Mouse (Mus musculus) liver, embryonic 11.5 days (tissue): ENCODE data around the gene Tpk1. TPM values are rescaled to one million over a fixed set of nuclear protein-coding genes. Genes with fewer than 3 reads are reported as not detected.
A peak's percentile ranks its signal among the peaks of the same experiment; 100 is the strongest.

Experiments used
- ATAC-seq: fragments of 200-750 bp; cut with Nextera tagmentation; replicated peaks from 2 replicates; pipeline ENCODE4 v1.8.0; 2017; ENCODE audit warnings: moderate number of reproducible peaks, mild to moderate bottlenecking, moderate TSS enrichment, moderate library complexity; ENCODE audit not compliant: low FRiP score
- DNase-seq: peaks from one replicate; pipeline ENCODE4 v3.0.0-alpha.2; 2017; ENCODE audit warnings: low spot score
- H3K27ac ChIP-seq: fragments of 300-500 bp; sonication (generic); 2 replicates; pipeline ENCODE4 v1.5.1; 2014; ENCODE audit warnings: mild to moderate bottlenecking, low read depth, low read length, control low read depth
- H3K27me3 ChIP-seq: fragments of 300-500 bp; sonication (generic); replicated peaks from 2 replicates; pipeline ENCODE4 v1.6.1; 2014; ENCODE audit warnings: low read length, mixed read lengths; ENCODE audit not compliant: control insufficient read depth, insufficient read depth
- H3K36me3 ChIP-seq: fragments of 300-500 bp; sonication (generic); 2 replicates; pipeline ENCODE4 v1.6.1; 2014; ENCODE audit warnings: mild to moderate bottlenecking, low read length, moderate library complexity, mixed read lengths; ENCODE audit not compliant: control insufficient read depth, insufficient read depth
- H3K4me1 ChIP-seq: fragments of 300-500 bp; sonication (generic); replicated peaks from 2 replicates; pipeline ENCODE4 v1.6.1; 2014; ENCODE audit warnings: low read length, mixed read lengths; ENCODE audit not compliant: control insufficient read depth, insufficient read depth
- H3K4me2 ChIP-seq: fragments of 300-500 bp; sonication (generic); 2 replicates; pipeline ENCODE4 v1.6.1; 2014; ENCODE audit warnings: mild to moderate bottlenecking, control low read depth, moderate library complexity
- H3K4me3 ChIP-seq: fragments of 300-500 bp; sonication (generic); 2 replicates; pipeline ENCODE4 v1.5.1; 2014; ENCODE audit warnings: low read depth, low read length, control low read depth
- H3K9ac ChIP-seq: fragments of 300-500 bp; sonication (generic); 2 replicates; pipeline ENCODE4 v1.6.1; 2014; ENCODE audit warnings: low read depth, low read length, control low read depth
- H3K9me3 ChIP-seq: fragments of 300-500 bp; sonication (generic); 2 replicates; pipeline ENCODE4 v1.6.1; 2016; ENCODE audit warnings: low read length, inconsistent platforms, mixed read lengths; ENCODE audit not compliant: control insufficient read depth
- WGBS: fragments of 180-500 bp; shearing (Covaris S2); extraction: QIAGEN DNeasy Blood & Tissue Kit; methylation state at CpG from one replicate; pipeline ENCODE4 v1.1.7; 2014; 5-methylcytosine and 5-hydroxymethylcytosine counted together
- polyA plus RNA-seq: library from polyadenylated mRNA; unstranded; fragments of >200 nt; fragmentation: Nextera tagmentation; extraction: Ambion mirVana; gene quantifications from 2 replicates; pipeline ENCODE4 v1.2.1, GENCODE M21; 2014

Tpk1 gene
- polyA plus RNA-seq, 1 experiment from 2014 or later, result 11.9 TPM

DNA sequence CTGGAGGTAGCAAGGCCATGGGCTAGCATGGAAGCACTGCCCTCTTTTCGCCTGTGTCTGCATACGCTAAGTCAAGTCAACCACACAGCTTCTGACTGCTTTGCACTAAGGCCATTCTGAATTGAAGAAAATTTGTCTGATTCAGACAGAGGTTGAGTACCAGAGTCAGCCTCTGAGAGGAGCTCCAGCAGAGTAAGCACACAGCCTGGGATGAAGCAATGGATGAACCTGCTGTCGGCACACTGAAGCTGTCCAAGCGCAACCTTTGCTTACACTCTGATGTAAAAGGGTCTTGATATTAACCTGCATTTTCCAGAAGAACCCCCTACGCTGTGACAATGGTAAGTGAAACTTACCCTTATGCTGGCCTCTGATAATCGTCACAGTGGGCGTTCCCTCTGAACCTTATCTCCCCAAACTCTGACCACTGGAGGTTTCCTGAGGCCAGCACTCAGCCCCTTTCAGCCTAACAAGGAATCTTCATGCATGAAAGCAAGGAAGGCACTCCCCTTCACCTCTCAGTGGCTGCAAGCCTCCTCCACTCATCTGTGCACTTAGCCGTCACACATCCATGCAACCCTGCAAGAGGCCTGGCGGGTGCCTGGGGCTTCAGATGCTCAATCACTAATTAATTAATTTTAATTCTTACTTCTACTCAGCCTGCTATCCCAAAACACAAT, 311.4 kb downstream of the Tpk1 start:
- H3K9ac ChIP-seq, result no peak overlapping the region
- peaks cover 5% of the 10 kb centered on the region; the same call in 1 of the 2 replicates for H3K4me1 ChIP-seq
- peak; percentile 88 for ATAC-seq
- no peak overlapping the region for H3K4me3 ChIP-seq
- H3K27me3 ChIP-seq, result no peaks in the 10 kb centered on the region
- H3K4me2 ChIP-seq, result peak overlapping the region; percentile 47
- H3K27ac ChIP-seq, result no peak overlapping the region
- peak; percentile 35 for DNase-seq
- H3K36me3 ChIP-seq, result no peaks in the 10 kb centered on the region
- H3K9me3 ChIP-seq, result no peaks in the 10 kb centered on the region
- WGBS, result 36% methylated on average over 9 of the region's 9 CpGs

DNA sequence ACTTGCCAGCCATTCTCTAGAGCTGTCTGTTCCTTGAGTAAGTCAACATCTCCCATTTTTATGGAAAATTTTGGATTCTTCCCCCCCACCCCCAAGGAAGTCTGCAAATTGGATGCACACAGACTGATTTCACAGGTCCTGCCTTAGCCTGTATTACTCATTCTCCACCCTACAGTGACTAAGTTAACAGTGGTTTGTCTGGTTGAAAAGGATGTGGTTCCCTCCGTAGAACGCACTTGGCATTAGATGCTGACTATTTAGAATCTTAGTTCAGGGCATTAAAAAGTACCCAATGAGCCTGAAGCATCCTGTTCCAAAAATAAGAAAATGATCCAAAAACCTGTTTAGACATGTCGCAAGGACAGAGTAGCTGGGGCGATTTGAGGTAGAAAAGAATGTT, 312.6 kb downstream of the Tpk1 start:
- H3K9ac ChIP-seq, result no peak overlapping the region
- H3K36me3 ChIP-seq, result no peaks in the 10 kb centered on the region
- DNase-seq (no peak), ATAC-seq (no peak)
- no peaks in the 10 kb centered on the region for H3K9me3 ChIP-seq
- no peak overlapping the region for H3K4me2 ChIP-seq
- 86% methylated on average over 4 of the region's 4 CpGs for WGBS
- H3K4me3 ChIP-seq, result no peak overlapping the region
- H3K27ac ChIP-seq, result no peak overlapping the region
- H3K27me3 ChIP-seq, result no peaks in the 10 kb centered on the region
- H3K4me1 ChIP-seq, result peaks cover 5% of the 10 kb centered on the region; the same call in 1 of the 2 replicates

DNA sequence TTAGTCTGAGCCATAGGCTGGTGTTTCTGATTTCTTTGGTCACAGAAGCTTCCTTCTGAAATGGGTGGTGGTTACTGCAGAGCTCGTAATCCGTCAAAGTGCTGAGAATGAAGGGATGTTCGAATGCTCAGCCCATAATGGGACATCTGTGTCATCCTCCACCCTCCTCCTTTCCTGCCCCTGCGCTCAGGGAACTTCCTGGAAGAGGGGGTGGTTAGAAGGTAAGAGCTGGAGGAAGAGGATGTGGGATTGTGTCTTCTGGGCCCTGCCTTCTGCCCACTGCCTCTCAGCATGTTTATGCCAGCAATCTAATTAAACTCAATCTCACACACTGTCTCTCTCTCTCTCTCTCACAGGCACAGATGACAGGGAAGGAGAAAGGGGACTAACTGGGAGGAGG, 317.0 kb downstream of the Tpk1 start:
- Histone ChIP-seq H3K27me3 (no peaks in the 10 kb centered on the region), H3K36me3 (no peaks in the 10 kb centered on the region), H3K27ac (no peak overlapping the region), H3K4me3 (no peak overlapping the region), H3K4me1 (no peaks in the 10 kb centered on the region), H3K4me2 (no peak overlapping the region), H3K9ac (no peak overlapping the region), H3K9me3 (no peaks in the 10 kb centered on the region)
- DNase-seq, result no peak
- ATAC-seq, result no peak
- 44% methylated on average over 4 of the region's 4 CpGs for WGBS

DNA sequence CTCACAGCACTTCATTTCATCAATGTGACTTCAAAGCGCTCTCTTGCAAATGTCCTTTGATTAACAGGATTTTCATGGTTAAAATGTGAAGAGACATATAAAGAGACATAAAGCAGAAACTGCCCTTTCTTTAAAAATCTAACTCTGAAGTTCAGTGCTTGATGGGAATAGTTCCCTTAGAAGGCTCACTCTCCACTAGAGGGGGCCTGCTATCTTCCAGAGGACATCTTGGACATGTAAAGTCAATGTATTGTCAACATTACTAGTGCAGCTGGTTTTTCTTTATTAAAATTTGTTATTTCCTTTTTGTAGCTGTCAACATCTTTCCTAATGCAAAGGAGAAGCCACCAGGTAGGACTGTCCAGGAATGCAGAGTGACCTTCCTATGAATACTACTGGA, 318.4 kb downstream of the Tpk1 start:
- no peak for DNase-seq
- Histone ChIP-seq H3K4me1 (no peaks in the 10 kb centered on the region), H3K4me2 (no peak overlapping the region), H3K4me3 (no peak overlapping the region), H3K27me3 (no peaks in the 10 kb centered on the region), H3K9ac (no peak overlapping the region), H3K9me3 (no peaks in the 10 kb centered on the region), H3K36me3 (no peaks in the 10 kb centered on the region), H3K27ac (no peak overlapping the region)
- WGBS, result 89% methylated on average over 1 of the region's 1 CpGs
- no peak for ATAC-seq

DNA sequence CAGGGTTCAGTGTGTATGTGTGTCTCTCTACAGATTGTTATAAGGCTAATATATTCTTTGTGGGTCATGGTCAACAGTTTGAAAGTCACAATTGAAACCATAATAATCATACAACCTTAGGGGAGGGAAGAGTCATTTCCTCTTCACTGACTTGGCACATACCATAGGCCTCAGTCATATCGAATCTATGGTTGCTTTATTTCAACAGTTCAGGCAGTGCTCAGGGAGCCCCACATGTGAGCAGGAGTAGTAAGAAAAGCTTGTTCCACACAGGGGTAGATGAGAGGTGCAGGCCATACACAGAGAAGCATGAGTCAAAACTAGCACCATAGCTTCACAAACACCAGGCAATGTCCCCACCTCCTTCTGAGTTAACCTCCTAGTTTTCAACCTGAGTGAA, 323.1 kb downstream of the Tpk1 start:
- H3K9me3 ChIP-seq, result no peaks in the 10 kb centered on the region
- no peaks in the 10 kb centered on the region for H3K36me3 ChIP-seq
- H3K4me2 ChIP-seq, result no peak overlapping the region
- H3K9ac ChIP-seq, result no peak overlapping the region
- ATAC-seq, result no peak
- no peak overlapping the region for H3K27ac ChIP-seq
- H3K4me3 ChIP-seq, result no peak overlapping the region
- no peaks in the 10 kb centered on the region for H3K27me3 ChIP-seq
- no peak for DNase-seq
- H3K4me1 ChIP-seq, result no peaks in the 10 kb centered on the region
- 68% methylated on average over 1 of the region's 1 CpGs for WGBS

DNA sequence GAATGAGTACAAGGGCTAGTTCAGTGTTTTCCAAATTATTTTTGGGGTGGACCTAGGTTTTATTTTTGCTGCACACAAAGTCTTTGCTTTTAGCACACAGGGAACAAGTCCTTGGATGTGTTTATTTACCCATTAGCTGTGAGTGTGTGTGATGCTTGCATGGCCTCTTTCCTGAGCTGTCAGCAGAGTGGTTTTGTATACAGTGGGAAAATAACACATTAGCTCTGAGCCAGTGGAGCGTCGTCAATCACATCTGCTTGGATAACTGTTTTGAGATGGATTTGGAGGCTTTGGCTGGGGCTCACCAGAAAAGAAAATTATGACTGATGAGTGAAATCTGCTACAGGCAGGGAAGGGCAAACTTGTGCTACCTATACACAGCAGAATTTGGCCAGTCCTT, 323.7 kb downstream of the Tpk1 start:
- no peak overlapping the region for H3K4me3 ChIP-seq
- H3K9ac ChIP-seq, result no peak overlapping the region
- ATAC-seq (no peak), DNase-seq (no peak)
- WGBS, result 61% methylated on average over 2 of the region's 2 CpGs
- no peak overlapping the region for H3K4me2 ChIP-seq
- H3K4me1 ChIP-seq, result no peaks in the 10 kb centered on the region
- H3K9me3 ChIP-seq, result no peaks in the 10 kb centered on the region
- no peak overlapping the region for H3K27ac ChIP-seq
- H3K27me3 ChIP-seq, result no peaks in the 10 kb centered on the region
- no peaks in the 10 kb centered on the region for H3K36me3 ChIP-seq

DNA sequence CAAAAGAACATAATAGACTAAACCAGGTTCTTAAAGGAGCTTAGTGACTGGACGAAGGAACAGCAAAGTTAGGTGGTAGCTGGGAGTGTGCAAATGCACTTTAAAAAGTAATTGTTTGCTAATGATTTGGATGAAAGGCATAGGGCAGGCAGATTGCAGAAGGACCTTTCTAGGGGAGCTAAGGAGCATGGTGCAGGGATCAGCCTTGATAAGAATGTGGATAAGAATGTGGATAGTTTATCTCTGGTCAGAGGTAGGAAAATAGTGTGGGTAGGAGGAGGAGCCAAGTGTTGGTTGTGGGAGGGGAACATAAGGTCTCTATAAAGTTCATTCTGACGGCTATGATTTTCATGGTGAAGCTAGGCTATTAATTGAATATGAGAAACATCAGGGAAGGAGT, 327.3 kb downstream of the Tpk1 start:
- H3K4me3 ChIP-seq, result no peak overlapping the region
- H3K27me3 ChIP-seq, result no peaks in the 10 kb centered on the region
- no peaks in the 10 kb centered on the region for H3K36me3 ChIP-seq
- WGBS, result 56% methylated on average over 2 of the region's 2 CpGs
- H3K9me3 ChIP-seq, result no peaks in the 10 kb centered on the region
- H3K9ac ChIP-seq, result no peak overlapping the region
- H3K4me1 ChIP-seq, result no peaks in the 10 kb centered on the region
- H3K27ac ChIP-seq, result no peak overlapping the region
- H3K4me2 ChIP-seq, result no peak overlapping the region
- ATAC-seq (no peak), DNase-seq (no peak)

DNA sequence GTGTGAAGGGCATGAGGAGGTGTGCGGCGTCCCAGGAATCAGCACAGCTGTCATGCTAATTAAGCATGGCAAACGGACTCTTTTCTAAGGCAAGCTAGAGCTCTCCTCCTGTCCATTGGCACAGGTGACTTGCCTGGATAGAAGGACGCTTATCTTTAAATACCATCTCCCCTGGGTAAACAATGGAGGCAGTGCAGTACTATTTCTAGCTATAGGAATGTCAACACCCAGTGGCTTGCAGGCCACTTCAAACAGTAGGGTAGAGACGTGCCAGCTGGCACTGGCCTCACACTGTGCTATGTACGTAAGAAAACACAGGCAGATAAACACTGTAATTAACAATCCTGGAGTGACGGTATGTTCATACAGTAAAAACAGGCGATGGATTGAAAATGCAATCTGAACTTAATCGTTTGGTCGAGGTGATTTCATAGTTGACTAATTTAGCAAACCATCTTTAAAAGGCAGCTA, 328.6 kb downstream of the Tpk1 start:
- Histone ChIP-seq H3K4me2 (no peak overlapping the region), H3K9me3 (no peaks in the 10 kb centered on the region), H3K36me3 (no peaks in the 10 kb centered on the region), H3K4me3 (no peak overlapping the region), H3K27ac (no peak overlapping the region), H3K9ac (no peak overlapping the region), H3K4me1 (no peaks in the 10 kb centered on the region), H3K27me3 (no peaks in the 10 kb centered on the region)
- DNase-seq, result no peak
- 53% methylated on average over 10 of the region's 10 CpGs for WGBS
- no peak; the same call in 1 of the 2 replicates for ATAC-seq

DNA sequence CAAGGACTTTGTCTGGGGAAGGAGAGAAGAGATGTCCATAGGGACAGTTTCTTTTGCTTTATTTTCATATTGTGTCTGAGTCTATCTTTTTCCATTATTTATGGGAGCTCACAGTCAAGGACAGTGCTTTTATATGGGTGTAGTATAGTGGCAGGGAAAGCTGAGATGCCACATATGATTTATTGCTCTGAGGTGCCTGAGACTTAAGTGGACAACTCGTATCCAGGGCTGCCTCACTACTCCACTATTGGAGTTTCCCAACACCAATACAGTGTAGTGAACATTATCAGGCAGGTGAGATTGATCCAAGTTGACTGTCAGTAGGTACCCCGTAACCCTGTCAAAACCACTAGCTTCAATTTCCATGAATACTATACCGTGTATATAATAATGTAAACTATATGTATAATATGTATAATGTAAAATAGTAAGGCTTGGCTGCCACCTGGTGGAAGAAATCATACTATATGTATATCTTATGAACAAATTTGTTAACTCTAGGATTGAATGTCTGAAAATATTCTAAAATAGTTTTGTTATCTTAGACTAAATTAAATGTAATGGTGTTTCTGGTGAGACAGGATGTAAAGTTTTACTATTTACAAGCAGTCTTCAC, 330.4 kb downstream of the Tpk1 start:
- no peaks in the 10 kb centered on the region for H3K4me1 ChIP-seq
- H3K9me3 ChIP-seq, result no peaks in the 10 kb centered on the region
- DNase-seq, result no peak
- no peak overlapping the region for H3K4me3 ChIP-seq
- no peak overlapping the region for H3K9ac ChIP-seq
- no peaks in the 10 kb centered on the region for H3K36me3 ChIP-seq
- no peak overlapping the region for H3K27ac ChIP-seq
- no peak overlapping the region for H3K4me2 ChIP-seq
- 66% methylated on average over 3 of the region's 3 CpGs for WGBS
- ATAC-seq, result no peak
- H3K27me3 ChIP-seq, result no peaks in the 10 kb centered on the region
